Mouse (Mus musculus): ENCODE data around the gene Mlf1.

- TF ChIP-seq POLR2A (IDR thresholded peaks at IDR 0.05; ENCODE audit: control insufficient read depth, extremely low read depth, insufficient read depth, low read length, poor library complexity) (no peak), CTCF (IDR thresholded peaks at IDR 0.05; ENCODE audit: borderline replicate concordance, control insufficient read depth, extremely low read depth, insufficient read depth, low read length, poor library complexity) (no peak)
Measured at GRCm38 (mm10) chr3:67352128-67352762, 21.7 kb upstream of the Mlf1 start.

Measured in thymus, adult 2 months (tissue).